Mouse (Mus musculus) gastrocnemius, adult 18-20 months (tissue): Measurements from ENCODE around the gene Uvrag. TPM values are rescaled to one million over a fixed set of nuclear protein-coding genes. Genes with fewer than 3 reads are reported as not detected.
A peak's percentile ranks its signal among the peaks of the same experiment; 100 is the strongest.

Experiments
- DNase-seq: peaks from one replicate; pipeline ENCODE4 v3.0.0; 2021; ENCODE audit warnings: low spot score
- total RNA-seq, 2 experiments: library from RNA; stranded (reverse); gene quantifications; 2 replicates each; pipeline ENCODE4 v1.2.3; 2021

Gene Uvrag
- total RNA-seq, 2 experiments from 2014 or later = 7.0 to 10.0 TPM

- DNase-seq = peak; percentile 92
Observed at GRCm38 (mm10) chr7:98853806-98854205, 287.1 kb downstream of the Uvrag start.

- peak; percentile 72 for DNase-seq
Observed at GRCm38 (mm10) chr7:98852950-98853650, 287.8 kb downstream of the Uvrag start.

- DNase-seq = no peak
Observed at GRCm38 (mm10) chr7:98851220-98851619, 289.7 kb downstream of the Uvrag start.

GRCm38 (mm10) chr7:98850388-98850787 is 290.6 kb downstream of the Uvrag start:
- no peak for DNase-seq

GRCm38 (mm10) chr7:98848899-98849640 is 291.9 kb downstream of the Uvrag start:
- DNase-seq = no peak

GRCm38 (mm10) chr7:98843649-98844048 is 297.3 kb downstream of the Uvrag start:
- DNase-seq = no peak

- no peak for DNase-seq
Observed at GRCm38 (mm10) chr7:98842997-98843396, 297.9 kb downstream of the Uvrag start.

- DNase-seq = peak; percentile 42
Observed at GRCm38 (mm10) chr7:98841802-98842201, 299.1 kb downstream of the Uvrag start.

- DNase-seq = no peak
Observed at GRCm38 (mm10) chr7:98840771-98841170, 300.2 kb downstream of the Uvrag start.

GRCm38 (mm10) chr7:98839312-98839711 is 301.6 kb downstream of the Uvrag start:
- DNase-seq = no peak

GRCm38 (mm10) chr7:98838729-98839141 is 302.2 kb downstream of the Uvrag start:
- peak; percentile 50 for DNase-seq

- DNase-seq = peak; percentile 84
Observed at GRCm38 (mm10) chr7:98837901-98838300, 303.0 kb downstream of the Uvrag start.

GRCm38 (mm10) chr7:98836646-98837045 is 304.3 kb downstream of the Uvrag start:
- peak; percentile 87 for DNase-seq

GRCm38 (mm10) chr7:98835519-98836441 is 305.2 kb downstream of the Uvrag start:
- DNase-seq = peak; percentile 36

Other genes with a start within 250 kb of the Uvrag start
- gene Dgat2, start 41.6 kb upstream of the Uvrag start, total RNA-seq = 10 to 100 TPM; 41.9 to 56.0 TPM
- gene Mogat2, start 97.5 kb upstream of the Uvrag start, total RNA-seq = not detected
- 1 to 10 TPM; 4.7 to 5.7 TPM for gene Map6, start 126.3 kb upstream of the Uvrag start, total RNA-seq
- gene Serpinh1, start 212.1 kb upstream of the Uvrag start, total RNA-seq = 10 to 100 TPM; 37.4 to 70.5 TPM
- gene Gdpd5, start 240.3 kb upstream of the Uvrag start, total RNA-seq = 1 to 10 TPM; 6.2 to 8.8 TPM